Mouse (Mus musculus) CH12.LX (cell line): Measurements from ENCODE around the gene Unk.

Experiments used
- BHLHE40 ChIP-seq: IDR thresholded peaks from 2 replicates; pipeline ENCODE4 v1.6.1; 2011; ENCODE audit warnings: mild to moderate bottlenecking, low read depth, low read length, improper control_type of control experiment
- CHD1 ChIP-seq: IDR thresholded peaks from 2 replicates; pipeline ENCODE4 v1.6.1; 2012; ENCODE audit warnings: low read depth, low read length, improper control_type of control experiment, inconsistent platforms
- CTCF ChIP-seq, 2 experiments: IDR thresholded peaks in 1 of 2; conservative IDR thresholded peaks in 1 of 2; 2 replicates each; pipeline ENCODE4 v1.5.1; 2011 to 2012; ENCODE audit warnings: low read depth in 2 of 2, low read length in 2 of 2, improper control_type of control experiment in 1 of 2, inconsistent platforms in 1 of 2, mild to moderate bottlenecking in 1 of 2, moderate library complexity in 1 of 2
- EP300 ChIP-seq: IDR thresholded peaks from 2 replicates; pipeline ENCODE4 v1.6.1; 2011; ENCODE audit warnings: low read length, improper control_type of control experiment
- HCFC1 ChIP-seq: IDR thresholded peaks from 2 replicates; pipeline ENCODE4 v1.6.1; 2012; ENCODE audit warnings: low read depth, mild to moderate bottlenecking, inconsistent platforms, low read length, improper control_type of control experiment
- IRF4 ChIP-seq: IDR thresholded peaks from 2 replicates; pipeline ENCODE4 v1.6.1; 2014; ENCODE audit warnings: low read depth, mild to moderate bottlenecking, inconsistent platforms, low read length, improper control_type of control experiment
- MAFK ChIP-seq: IDR thresholded peaks from 2 replicates; pipeline ENCODE4 v1.6.1; 2011; ENCODE audit warnings: low read length, improper control_type of control experiment; ENCODE audit not compliant: insufficient replicate concordance
- MXI1 ChIP-seq: IDR thresholded peaks from 2 replicates; pipeline ENCODE4 v1.6.1; 2011; ENCODE audit warnings: mild to moderate bottlenecking, low read depth, low read length, improper control_type of control experiment
- NELFE ChIP-seq: IDR thresholded peaks from 2 replicates; pipeline ENCODE4 v1.6.1; 2011; ENCODE audit warnings: low read depth, low read length, improper control_type of control experiment
- POLR2A ChIP-seq: IDR thresholded peaks from 2 replicates; pipeline ENCODE4 v1.6.1; 2011; ENCODE audit warnings: low read depth, mild to moderate bottlenecking, improper control_type of control experiment, low read length
- ZKSCAN1 ChIP-seq: IDR thresholded peaks from 2 replicates; pipeline ENCODE4 v1.6.1; 2012; ENCODE audit warnings: low read depth, inconsistent platforms, low read length, improper control_type of control experiment, borderline replicate concordance
- ZNF384 ChIP-seq: IDR thresholded peaks from 2 replicates; pipeline ENCODE4 v1.6.1; 2012; ENCODE audit warnings: low read depth, low read length, improper control_type of control experiment, inconsistent platforms

DNA sequence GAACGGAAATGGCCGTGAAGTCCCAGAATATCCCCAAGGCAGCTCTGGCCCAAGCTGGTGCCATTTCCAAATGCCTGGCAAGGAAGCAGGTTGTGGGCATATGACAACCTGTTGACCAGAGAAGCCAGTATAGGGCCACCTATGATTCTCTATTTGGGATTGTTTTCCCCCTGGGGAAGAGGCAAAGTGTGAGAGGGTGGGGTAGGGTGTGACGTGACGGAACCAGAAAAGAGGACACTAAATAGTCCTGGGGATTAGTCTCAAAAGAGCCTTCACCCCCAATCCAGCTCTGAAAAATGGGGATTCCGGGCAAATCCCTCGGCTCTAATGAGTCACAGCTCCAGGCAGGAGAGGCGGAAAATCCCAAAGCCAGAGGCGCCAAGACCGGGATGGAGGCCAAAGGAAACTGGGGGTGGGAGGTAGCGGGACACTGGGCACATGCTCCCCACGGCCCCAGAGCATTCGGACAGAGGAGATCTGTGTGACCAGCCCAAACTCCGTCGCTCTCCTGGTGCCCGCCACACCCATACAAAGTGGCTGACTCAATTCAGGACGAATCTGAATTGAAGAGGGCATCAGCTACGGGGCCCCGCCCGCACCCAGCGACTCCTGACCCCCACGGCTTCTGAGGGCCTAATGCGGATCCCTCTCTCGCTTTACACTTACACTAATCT, 78.5 kb downstream of the Unk start:
- TF ChIP-seq POLR2A (no peak), NELFE (no peak), EP300 (no peak), MAFK (no peak), BHLHE40 (no peak), ZKSCAN1 (no peak), HCFC1 (no peak), CTCF (conservative IDR thresholded peaks at IDR 0.05 in 1 of 2, IDR thresholded peaks at IDR 0.05 in 1 of 2; ENCODE audit: low read depth in 2 of 2, low read length in 2 of 2) (no peak), MXI1 (no peak), IRF4 (no peak), ZNF384 (no peak), CHD1 (no peak)
